Mouse (Mus musculus) G1E (cell line): ENCODE measurements around the gene Gm4450.
"Not testable (repeated sequence)": the region's sequence is repeated elsewhere in the genome, so short reads cannot be mapped to it uniquely, and the experiment has no call there.

Source experiments
- CTCF ChIP-seq: IDR thresholded peaks from 2 replicates; pipeline ENCODE4 v1.5.1; 2012; ENCODE audit warnings: low read depth, low read length, inconsistent platforms, mixed read lengths
- GATA1 ChIP-seq: IDR thresholded peaks from 2 replicates; pipeline ENCODE4 v1.6.1; 2012; ENCODE audit warnings: borderline replicate concordance, low read length, inconsistent platforms, mixed read lengths
- GATA2 ChIP-seq: IDR thresholded peaks from 2 replicates; pipeline ENCODE4 v1.6.1; 2012; ENCODE audit warnings: low read depth, low read length, inconsistent platforms, borderline replicate concordance
- POLR2AphosphoS5 ChIP-seq: IDR thresholded peaks from 2 replicates; pipeline ENCODE4 v1.6.1; 2012; ENCODE audit warnings: low read depth, low read length, inconsistent platforms; ENCODE audit not compliant: insufficient replicate concordance
- TAL1 ChIP-seq: conservative IDR thresholded peaks from 2 replicates; pipeline ENCODE4 v1.6.1; 2012; ENCODE audit warnings: low read depth, low read length, inconsistent platforms, mixed read lengths

GRCm38 (mm10) chr3:98410619-98411580 lies 46.0 kb downstream of the Gm4450 start:
- TF ChIP-seq CTCF, GATA1, POLR2AphosphoS5, TAL1, GATA2: not testable (repeated sequence)
